Mouse (Mus musculus): ENCODE data around the gene Pcp2.

The Pcp2 gene

DNA sequence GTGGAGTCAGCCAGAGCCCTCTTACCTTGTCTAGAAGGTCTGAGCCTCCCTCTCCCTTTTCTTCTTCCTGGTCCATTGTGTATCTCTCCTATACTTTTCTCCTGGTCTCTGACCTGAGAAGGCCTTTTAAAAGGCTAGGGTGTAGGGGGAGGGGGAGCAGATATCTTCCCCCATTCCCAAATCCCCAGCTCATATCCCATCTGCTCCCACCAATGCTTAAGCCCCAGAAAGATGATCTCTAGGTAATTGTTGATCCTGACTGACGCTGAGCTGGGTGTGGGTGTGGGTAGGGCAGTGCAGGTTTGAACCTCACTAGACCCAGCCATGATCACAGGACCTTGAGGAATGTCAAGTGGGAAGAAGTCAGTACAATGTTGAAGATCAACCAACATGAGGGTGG, at the start of gene Pcp2:
Gene Pcp2 (minus strand): TSS at position 101 of the 400 bp plus-strand sequence.
- no peak for DNase-seq (ENCODE audit: low read depth, low spot score)

DNA sequence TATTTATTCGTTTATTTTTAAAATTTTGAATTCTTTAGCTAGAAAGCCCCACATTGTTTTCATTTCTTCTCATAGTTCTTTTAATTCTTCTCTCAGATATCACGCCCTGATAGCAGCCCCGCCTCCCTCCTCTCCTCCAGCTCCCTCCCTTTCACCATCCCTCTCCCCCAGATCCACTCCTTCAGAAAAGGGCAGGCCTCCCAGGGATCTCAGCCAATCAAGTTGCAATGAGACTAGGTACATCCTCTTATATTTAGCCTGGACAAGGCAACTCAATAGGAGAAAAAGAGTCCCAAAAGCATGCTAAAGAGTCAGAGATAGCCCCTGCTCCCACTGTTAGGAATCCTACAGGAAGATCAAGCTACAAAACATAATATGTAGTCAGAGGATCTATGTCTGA, 49.3 kb upstream of the Pcp2 start:
- DNase-seq (ENCODE audit: low read depth, low spot score) = no peak

DNA sequence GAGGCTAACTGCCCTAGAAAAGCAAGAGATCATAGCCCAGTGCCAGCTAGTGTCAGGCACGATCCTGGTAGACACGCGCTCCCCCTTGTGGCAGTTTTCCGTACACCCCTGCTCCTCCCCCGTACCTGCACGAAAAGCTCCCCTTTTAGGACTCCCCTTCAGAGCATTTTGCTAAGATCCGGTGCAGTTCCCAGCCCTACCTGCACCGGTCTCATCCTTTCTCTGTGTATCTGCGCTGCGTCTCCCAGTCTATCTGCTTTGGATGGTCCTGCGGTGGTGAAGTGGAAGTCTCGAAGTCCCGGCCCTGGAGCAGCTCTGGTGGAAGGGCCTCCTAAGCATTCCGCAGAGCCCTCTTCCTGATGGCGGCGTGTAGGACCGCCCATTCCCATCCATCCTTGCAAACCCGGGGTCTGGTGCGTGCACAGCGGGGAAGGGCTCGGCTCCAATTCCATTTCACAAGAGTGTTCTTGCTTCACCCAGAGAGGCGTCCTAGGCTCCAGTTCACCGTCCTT, 46.7 kb upstream of the Pcp2 start, which contains the start of gene Fcor:
Gene Fcor (minus strand): TSS at position 383 of the 512 bp plus-strand sequence.
- DNase-seq (ENCODE audit: low read depth, low spot score) = peak; percentile 70

DNA sequence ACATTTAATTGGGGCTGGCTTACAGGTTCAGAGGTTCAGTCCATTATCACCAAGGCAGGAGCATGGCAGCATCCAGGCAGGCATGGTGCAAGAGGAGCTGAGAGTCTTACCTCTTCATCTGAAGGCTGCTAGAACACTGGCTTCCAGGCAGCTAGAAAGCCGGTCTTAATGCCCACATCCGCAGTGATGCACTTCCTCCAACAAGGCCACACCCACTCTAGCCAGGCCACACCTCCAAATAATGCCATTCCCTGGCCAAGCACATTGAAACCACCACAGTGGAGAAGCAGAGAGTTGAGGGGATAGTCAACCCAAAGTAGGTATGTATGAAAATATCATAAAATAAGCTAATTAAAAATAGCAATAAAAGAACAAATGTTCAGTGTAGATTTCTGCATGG, 45.0 kb upstream of the Pcp2 start:
- no peak for DNase-seq (ENCODE audit: low read depth, low spot score)

DNA sequence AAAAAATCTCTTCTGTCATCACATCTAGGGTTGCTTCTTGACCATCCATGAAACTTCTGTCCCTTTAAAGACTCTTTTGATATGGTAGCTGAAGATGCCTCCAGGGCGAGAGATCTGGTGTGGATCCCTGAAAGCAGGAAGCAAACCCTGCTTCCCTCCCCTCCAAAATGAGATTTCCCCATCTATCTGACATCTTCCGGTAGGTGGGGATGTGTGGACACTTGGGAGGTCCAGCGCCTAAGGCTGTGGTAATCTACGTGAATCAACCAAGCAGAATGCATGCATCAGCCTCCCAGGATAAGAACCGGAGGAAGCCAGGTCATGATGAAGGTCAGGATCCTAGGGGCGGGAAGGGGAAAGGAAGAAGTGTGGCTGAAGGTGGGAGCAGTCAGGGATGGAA, 40.2 kb upstream of the Pcp2 start, which contains the start of gene Mcemp1:
Gene Mcemp1 (plus strand): TSS at position 248 of the 400 bp plus-strand sequence.
- no peak for DNase-seq (ENCODE audit: low read depth, low spot score)

DNA sequence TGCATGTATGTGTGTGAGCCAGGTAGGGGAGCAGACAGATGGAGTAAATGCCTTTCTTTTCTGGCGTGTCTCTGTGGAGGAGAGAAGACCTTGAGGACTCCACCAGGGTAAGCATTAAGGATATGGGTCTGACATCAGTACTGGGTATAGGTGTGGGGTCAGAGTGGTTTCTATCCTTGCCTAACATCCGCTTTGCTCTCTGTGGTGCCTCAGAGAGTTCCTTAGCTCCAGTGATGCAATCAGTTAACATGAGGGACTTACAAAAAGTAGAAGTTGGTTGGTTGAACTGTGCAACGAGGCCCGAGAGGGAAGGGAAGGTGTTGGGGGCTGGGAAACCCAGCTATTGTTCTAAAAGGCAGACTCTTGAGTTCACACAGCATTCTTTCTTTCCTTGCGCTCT, 39.1 kb upstream of the Pcp2 start:
- DNase-seq (ENCODE audit: low read depth, low spot score) = no peak

DNA sequence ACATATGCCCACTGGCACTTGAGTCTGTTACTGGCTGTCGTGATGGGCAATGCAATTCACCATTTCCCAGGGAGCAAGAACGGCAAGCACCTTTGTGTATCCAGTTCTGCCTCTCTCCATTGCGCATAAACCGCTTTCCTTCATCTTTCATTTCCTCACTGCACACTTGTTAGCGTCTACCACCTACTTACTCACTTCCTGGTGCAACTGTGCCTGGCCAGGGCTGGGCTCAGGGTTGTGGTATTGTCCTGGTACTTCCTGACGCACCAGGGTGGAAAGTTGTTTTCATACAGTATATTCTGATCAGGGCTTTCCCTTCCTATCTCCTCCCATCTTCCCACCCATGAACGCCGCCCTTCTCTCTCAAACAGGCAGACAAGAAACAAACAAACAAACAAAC, 35.5 kb upstream of the Pcp2 start:
- DNase-seq (ENCODE audit: low read depth, low spot score) = no peak

DNA sequence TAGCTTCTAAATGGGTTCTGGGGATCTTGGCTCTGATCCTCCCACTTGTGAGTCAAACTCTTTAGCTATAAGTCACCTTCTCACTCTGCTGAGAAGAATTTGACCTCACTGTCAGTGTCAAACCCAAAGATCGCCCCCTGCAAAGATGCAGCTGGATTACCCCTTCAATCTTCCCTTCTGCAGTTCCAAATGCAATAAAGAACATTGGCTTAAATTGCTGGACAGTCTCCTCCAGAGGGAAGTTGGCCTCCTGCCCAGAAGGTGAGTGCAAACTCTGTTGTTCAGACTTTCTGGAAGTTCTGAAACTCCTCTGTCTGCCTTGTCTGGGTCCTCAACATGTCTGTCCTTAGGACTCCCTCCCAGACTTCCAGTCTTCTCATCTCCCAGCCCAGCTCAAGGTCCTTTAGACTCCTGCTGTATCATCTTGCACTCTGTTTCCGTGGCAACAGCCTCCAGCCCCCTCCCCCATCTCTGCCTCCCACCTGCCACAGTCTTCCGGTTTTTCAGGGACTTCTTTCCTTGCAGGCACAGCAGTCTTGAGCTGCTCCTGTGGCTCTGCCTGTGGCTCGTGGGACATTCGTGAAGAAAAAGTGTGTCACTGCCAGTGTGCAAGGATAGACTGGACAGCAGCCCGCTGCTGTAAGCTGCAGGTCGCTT, 31.5 kb upstream of the Pcp2 start:
- no peak for DNase-seq (ENCODE audit: low read depth, low spot score)

DNA sequence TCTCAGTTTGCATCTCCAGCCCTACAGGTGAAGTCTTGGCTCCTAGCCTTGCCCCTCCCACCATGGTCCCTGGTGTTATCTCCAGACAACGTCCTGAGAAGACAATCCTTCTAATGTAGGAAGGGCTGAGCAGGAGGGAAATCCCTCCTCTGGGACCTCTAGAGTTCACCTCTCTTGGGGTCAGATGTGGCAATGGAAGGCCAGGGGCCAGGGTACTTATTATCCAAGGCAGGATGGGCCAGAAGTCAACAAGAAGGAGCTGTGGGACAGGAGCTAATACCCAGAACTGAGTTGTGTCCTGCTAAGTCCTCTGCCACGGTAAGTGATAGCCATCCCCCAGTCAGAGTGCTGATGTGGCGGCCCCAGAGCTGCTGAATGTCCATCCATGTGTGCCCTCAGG, 30.2 kb upstream of the Pcp2 start, which contains the start of gene Retn:
Gene Retn (plus strand): TSS at position 245 of the 400 bp plus-strand sequence.
- DNase-seq (ENCODE audit: low read depth, low spot score) = no peak

DNA sequence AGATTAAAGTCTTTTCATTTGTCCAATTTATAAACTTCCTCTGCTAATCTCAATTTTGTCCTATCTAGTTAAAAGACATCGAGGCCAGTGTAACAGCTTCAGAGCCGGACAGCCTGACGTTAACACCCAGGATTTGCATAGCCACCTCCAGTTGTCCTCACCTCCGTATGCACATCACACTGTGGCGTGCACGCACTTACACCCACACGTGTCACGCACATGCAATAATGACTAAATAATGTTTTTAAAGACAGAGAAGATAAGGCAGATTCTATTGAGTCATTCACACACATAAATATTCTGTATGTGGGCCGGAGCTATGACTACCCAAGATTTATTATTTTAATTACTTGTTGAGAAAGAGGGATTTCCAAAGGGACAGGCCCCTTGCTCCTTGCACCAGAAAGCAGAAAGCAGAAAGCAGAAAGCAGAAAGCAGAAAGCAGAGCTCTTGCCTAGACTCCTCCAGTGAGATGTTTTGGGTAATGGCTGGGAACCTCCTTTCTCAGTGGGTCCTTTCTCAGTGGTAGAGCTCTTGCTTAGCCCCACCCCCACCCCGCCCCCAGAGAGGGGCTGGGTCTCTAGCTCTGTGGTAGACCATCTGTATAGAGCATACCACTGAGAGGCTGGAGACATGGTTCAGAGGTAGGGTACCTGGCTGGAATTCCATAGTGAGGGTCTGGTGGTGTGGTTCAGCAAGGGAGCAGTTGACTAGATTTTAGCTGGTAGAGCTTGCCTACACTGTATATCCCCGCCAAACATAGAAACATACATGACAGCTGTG, 29.6 kb upstream of the Pcp2 start:
- no peak for DNase-seq (ENCODE audit: low read depth, low spot score)

DNA sequence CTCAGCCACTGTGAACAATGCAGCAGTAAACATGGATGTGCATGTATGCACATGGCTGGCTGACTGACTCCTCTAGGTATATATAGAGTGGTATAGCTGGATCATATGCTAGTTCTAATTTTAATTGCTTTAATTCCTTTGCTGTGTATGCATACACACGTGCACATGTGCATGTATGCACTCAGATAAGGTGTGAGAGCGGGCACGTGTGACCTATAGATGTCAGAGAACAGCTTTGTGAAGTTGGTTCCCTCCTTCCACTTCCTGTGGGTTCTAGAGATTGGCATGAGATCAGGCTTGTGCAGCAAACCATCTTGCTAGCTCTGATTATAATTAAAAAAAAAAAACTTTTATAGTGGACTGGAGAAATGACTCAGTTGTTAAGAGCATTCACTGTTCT, 27.5 kb upstream of the Pcp2 start:
- no peak for DNase-seq (ENCODE audit: low read depth, low spot score)

DNA sequence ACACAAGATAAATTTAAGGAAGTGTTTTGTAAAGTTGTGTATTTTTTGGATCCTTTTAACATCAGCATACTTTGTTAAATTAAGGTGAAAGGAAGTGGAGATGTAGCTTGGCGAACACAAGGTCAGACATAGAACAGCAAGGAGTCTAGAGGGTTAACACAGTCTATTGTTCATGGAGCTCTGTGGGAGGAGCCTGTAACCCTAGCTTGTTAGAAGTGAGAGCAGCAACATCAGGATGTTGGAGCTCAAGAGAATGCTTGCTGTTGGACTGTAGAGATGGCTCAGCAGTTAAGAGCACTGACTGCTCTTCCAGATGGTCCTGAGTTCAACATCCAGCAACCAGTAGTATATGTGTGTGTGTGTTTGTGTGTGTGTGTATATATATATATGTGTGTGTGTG, 23.6 kb upstream of the Pcp2 start:
- DNase-seq (ENCODE audit: low read depth, low spot score) = no peak

DNA sequence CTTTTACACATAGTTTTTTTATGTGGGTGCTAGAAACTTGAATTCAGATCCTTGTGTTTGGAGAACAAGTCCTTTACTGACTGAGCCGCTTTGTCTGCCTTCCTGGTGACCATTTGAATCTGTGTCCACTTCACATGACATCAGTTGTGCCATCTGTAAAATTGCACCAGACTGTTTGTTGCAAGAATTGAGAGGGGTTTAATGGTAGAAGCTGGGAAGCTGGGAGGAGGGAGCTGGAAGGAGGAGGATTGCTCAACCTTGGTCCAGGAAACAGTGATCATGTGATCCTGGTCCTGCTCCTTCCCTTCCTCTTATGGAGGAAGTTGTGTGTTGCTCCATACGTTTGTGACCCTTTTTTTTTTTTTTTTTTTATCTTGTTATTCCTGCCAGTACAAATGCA, 22.9 kb upstream of the Pcp2 start:
- DNase-seq (ENCODE audit: low read depth, low spot score) = no peak

DNA sequence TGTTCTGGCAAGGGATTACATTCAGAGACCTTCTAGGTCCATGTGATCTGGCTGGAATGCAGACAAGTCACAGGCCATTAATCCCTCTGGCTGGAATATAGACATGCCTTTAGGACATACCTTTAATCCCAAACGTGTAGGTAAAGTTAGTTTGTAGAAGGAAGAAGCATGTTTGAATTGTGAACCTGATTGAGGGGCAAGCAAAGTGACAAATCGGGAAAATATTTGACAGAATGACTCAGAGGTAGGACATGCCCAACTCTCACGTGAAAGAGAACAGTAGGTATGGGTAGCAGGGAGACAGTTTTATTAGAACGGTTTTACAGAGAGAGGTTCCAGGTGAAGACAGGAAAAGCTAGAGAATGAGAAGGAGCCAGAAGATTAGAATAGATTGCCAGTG, 22.2 kb upstream of the Pcp2 start:
- DNase-seq (ENCODE audit: low read depth, low spot score) = no peak

DNA sequence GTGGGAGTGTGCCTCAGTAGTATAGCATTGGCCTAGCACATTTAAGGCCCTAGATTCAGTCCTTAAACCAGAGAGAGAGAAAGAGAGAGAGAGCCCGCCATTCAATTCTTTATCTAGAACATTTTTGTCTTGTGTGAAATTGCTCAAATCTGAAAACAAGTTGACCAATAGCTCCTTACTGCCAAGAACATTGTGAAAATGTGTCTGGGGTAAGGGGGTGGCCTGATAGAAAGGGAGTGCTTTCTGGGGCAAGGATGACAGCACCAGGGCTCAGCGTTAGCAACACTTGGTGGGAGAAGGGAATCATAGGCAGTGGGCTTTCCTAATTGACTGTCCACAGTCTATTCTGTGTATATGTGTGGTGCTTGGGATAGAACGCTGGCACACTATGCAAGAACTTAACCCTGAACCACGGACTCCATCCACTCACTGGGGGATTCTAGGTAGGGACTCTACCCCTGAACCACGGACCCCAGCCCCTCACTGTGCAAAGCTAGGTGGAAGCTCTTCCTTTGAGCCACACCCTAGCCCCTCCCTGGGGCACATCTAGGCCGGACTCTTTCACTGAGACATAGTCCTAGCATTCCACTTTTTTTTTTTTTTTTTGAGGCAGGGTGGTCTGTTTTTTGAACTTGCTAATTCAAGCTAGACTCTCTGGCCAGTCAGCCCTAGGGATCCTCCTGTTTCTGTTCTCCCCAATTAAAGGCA, 21.6 kb upstream of the Pcp2 start:
- DNase-seq (ENCODE audit: low read depth, low spot score) = no peak

DNA sequence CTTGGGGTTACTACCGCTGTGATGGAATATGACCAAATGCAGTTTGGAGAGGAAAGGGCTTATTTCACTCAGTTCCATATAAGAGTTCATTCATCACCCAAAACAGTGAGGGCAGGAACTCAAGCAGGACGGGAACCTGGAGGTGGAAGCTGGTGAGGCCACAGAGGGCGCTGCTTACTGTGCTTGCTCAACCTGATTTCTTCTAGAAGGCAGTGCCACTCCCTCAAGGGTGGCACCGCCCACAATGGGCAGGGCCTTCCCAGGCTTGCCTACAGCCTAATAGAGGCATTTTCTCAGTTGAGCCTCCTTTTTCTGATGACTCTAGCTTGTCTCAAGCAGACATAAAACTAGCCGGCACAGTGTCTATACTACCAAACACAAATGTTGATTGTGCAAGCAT, 20.5 kb upstream of the Pcp2 start:
- DNase-seq (ENCODE audit: low read depth, low spot score) = no peak

DNA sequence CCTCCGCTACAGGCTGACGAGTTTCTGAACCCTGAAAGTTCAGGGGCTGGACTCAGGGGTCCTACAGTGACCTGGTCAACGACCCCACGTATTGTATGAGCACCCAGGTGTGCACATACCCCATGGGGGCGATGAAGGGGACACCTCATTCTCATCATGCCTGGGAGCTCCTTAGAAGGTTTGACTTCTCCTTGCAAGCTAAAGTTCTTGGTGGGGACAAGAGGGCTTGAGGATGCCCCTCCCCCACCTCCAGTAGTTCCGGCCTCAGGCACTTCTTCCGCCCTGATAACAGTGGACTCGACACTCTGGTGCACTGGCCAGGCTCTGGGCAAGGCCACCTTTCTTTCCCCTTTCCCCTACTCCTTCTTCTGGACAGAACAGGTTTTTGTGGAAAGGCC, 6.1 kb upstream of the Pcp2 start:
- no peak for DNase-seq (ENCODE audit: low read depth, low spot score)

DNA sequence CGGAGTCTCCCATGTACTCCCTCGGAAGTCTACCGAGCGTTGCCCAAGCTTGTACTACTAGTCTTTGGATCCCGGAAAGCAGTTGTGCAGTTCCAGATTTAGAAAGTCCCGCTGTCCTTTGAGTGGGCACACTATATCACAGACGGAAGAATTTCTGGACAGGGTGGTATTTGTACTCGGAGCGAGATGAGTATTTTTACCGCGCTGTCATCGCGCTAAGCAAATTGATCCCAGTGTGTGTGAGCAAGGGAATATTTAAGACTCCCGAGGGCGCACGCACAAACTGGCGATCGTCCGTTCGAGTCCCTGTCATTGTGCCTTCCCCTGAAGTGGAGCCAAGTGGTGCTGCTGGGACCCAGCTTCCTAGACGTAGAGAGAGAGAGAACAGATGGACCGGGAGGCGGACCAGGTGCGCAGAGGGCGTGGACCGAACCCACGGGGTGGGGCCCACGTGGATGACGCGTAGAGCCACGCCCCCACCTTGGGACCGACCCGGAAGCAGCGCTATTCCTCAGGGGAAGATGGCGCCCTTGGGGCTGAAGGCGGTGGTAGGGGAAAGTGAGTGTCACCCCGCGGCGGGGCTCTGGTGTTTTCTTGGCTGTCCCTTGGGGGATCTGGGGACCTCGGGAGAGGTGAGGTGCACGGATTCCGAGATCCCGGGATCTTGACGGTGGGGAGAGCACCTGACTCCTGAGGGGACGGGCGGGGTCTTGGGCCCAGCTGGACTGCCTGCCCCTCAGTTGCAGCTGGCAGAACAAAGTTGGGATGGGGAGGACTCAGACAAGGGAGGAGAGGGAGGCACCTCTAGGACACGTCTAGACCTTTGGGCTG, 5.5 kb upstream of the Pcp2 start, which contains the start of gene Stxbp2:
Gene Stxbp2 (plus strand): TSS at position 309 of the 831 bp plus-strand sequence.
- peak; percentile 22 for DNase-seq (ENCODE audit: low read depth, low spot score)

DNA sequence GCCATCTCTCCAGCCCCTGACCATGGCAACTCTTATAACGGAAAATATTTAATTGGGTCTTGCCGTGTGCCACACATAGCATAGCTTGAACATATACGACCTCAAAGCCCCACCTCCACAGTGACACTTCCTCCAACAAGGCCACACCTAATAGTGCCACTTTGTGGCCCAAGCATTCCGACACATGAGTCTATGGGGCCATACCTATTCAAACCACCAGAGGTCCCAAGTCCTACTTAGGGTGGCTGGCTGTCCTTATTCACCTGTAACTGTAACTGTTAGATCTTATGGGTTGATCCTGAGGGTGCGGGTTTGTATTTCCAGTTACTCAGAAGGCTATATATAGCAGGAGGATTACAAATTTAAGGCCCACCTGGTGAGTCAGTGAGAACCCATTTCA, 2.7 kb upstream of the Pcp2 start:
- DNase-seq (ENCODE audit: low read depth, low spot score) = no peak

DNA sequence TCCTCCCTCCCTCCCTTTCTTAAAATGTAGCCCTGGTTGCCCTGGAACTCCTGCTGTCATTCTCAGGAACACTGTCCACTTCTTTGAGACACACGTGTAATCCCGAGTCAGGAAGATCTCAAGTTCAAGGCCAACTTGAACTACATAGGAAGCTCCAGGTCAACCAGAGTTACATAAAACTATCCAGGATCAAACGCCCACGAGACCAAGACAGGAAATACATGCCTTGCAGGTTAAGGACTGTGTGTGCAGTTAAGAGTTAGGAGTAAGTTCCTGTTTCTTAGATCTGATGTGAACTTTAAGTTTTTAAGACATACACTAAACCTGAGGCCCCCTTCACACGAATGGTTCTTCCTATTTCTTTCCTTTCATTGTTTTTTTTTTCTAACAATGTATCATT, 1.6 kb upstream of the Pcp2 start:
- no peak for DNase-seq (ENCODE audit: low read depth, low spot score)

DNA sequence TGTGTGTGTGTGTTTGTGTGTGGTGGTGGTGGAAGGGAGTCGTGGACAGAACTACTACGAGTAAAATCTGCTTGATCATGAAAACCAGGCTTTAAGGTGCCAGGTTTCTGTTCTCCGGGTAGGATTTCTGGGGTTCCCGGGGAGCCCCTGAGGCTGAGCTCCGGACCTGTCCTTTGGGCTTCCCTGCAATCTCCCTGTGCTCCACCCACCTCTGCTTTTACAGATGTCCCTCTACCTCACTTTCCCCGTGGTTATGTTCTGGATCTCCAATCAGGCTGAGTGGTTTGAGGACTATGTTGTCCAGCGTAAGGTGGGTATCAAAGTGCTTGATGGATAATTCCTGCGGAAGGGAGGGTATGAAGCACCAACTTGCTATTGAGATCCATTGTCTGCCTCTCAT, 3.2 kb downstream of the Pcp2 start:
- no peak for DNase-seq (ENCODE audit: low read depth, low spot score)
